Mouse (Mus musculus) C3H10T1/2 (cell line): Measurements from ENCODE around the gene 6430550D23Rik. TPM values are rescaled to one million over a fixed set of nuclear protein-coding genes. Genes with fewer than 3 reads are reported as not detected.

Experiments used
- polyA plus RNA-seq, 2 experiments: library from polyadenylated mRNA; unstranded; fragments of >200 nt; fragmentation: generic; extraction: Trizol; gene quantifications; one replicate each; pipeline ENCODE4 v1.2.1; 2012; ENCODE audit warnings: missing spikeins in 2 of 2

The 6430550D23Rik gene
- under 1 TPM; 0.01 to 0.76 TPM for polyA plus RNA-seq

GRCm38 (mm10) chr2:156007888-156008532, at the start of gene 6430550D23Rik, which contains the start of gene Ergic3:
Gene 6430550D23Rik, minus strand, starts transcription at chr2:156007977.
Gene Ergic3, plus strand, starts transcription at chr2:156008045.

GRCm38 (mm10) chr2:156052816-156053215, 45.0 kb upstream of the 6430550D23Rik start, which contains the start of gene Fer1l4:
Gene Fer1l4, minus strand, starts transcription at chr2:156052947.

GRCm38 (mm10) chr2:155956134-155957059, 51.4 kb downstream of the 6430550D23Rik start, which contains the start of gene Cep250:
Gene Cep250, plus strand, starts transcription at chr2:155956458.

GRCm38 (mm10) chr2:155945124-155945523, 62.7 kb downstream of the 6430550D23Rik start, which contains the start of gene Gdf5:
Gene Gdf5, minus strand, starts transcription at chr2:155945367.

GRCm38 (mm10) chr2:155940681-155941080, 67.1 kb downstream of the 6430550D23Rik start, which contains the start of gene Gm15557:
Gene Gm15557, plus strand, starts transcription at chr2:155940728.

GRCm38 (mm10) chr2:155929531-155930442, 78.0 kb downstream of the 6430550D23Rik start, which contains the start of gene Uqcc1:
Gene Uqcc1, minus strand, starts transcription at chr2:155930310.

Other genes with a start within 250 kb of the 6430550D23Rik start
- under 1 TPM; 0.11 to 0.15 TPM for gene Mmp24, start 232.6 kb downstream of the 6430550D23Rik start, polyA plus RNA-seq
- gene BC029722, start 188.6 kb downstream of the 6430550D23Rik start, polyA plus RNA-seq, result 10 to 100 TPM; 42.7 to 60.4 TPM
- gene Eif6, start 181.1 kb downstream of the 6430550D23Rik start, polyA plus RNA-seq, result 100 to 1,000 TPM; 140 to 603 TPM
- gene Fam83c, start 173.1 kb downstream of the 6430550D23Rik start, polyA plus RNA-seq, result under 1 TPM in 1 of 2 experiments, not detected in 1; 0.01 TPM
- 10 to 100 TPM; 10.3 to 24.6 TPM for gene Uqcc1, start 77.7 kb downstream of the 6430550D23Rik start, polyA plus RNA-seq
- under 1 TPM in 1 of 2 experiments, not detected in 1; 0.07 TPM for gene Gm15557, start 67.2 kb downstream of the 6430550D23Rik start, polyA plus RNA-seq
- under 1 TPM; 0.01 to 0.02 TPM for gene Gdf5, start 62.6 kb downstream of the 6430550D23Rik start, polyA plus RNA-seq
- gene Cep250, start 51.5 kb downstream of the 6430550D23Rik start, polyA plus RNA-seq, result 10 to 100 TPM in 1 of 2 experiments, 1 to 10 TPM in 1; 3.8 to 12.5 TPM
- gene Ergic3, start 68 bp upstream of the 6430550D23Rik start, polyA plus RNA-seq, result 100 to 1,000 TPM; 330 to 541 TPM
- under 1 TPM in 1 of 2 experiments, not detected in 1; under 0.01 TPM for gene Fer1l4, start 45.0 kb upstream of the 6430550D23Rik start, polyA plus RNA-seq
- gene Spag4, start 57.2 kb upstream of the 6430550D23Rik start, polyA plus RNA-seq, result 1 to 10 TPM; 2.1 to 2.8 TPM
- gene Cpne1, start 104.0 kb upstream of the 6430550D23Rik start, polyA plus RNA-seq, result 10 to 100 TPM in 1 of 2 experiments, 1 to 10 TPM in 1; 2.5 to 40.9 TPM
- gene Rbm12, start 104.0 kb upstream of the 6430550D23Rik start, polyA plus RNA-seq, result 1 to 10 TPM in 1 of 2 experiments, under 1 TPM in 1; 0.62 to 4.9 TPM
- gene Gm28036, start 119.1 kb upstream of the 6430550D23Rik start, polyA plus RNA-seq, result 1 to 10 TPM in 1 of 2 experiments, not detected in 1; 7.6 TPM
- gene Romo1, start 136.1 kb upstream of the 6430550D23Rik start, polyA plus RNA-seq, result 100 to 1,000 TPM; 325 to 542 TPM
- 10 to 100 TPM; 10.8 to 20.0 TPM for gene Nfs1, start 136.2 kb upstream of the 6430550D23Rik start, polyA plus RNA-seq
- gene Rbm39, start 172.3 kb upstream of the 6430550D23Rik start, polyA plus RNA-seq, result 10 to 100 TPM; 13.4 to 44.6 TPM
- gene Phf20, start 188.5 kb upstream of the 6430550D23Rik start, polyA plus RNA-seq, result 10 to 100 TPM in 1 of 2 experiments, 1 to 10 TPM in 1; 7.1 to 13.0 TPM